Mouse (Mus musculus) C2C12 (cell line): ENCODE measurements around the gene Safb. TPM values are rescaled to one million over a fixed set of nuclear protein-coding genes. Genes with fewer than 3 reads are reported as not detected.

Source experiments
- H3K27me3 ChIP-seq: one replicate; pipeline ENCODE4 v1.6.1; 2011; ENCODE audit not compliant: control insufficient read depth, insufficient read depth, insufficient read length
- H3K36me3 ChIP-seq: one replicate; pipeline ENCODE4 v1.6.1; 2011; ENCODE audit not compliant: control insufficient read depth, insufficient read depth
- H3K4me3 ChIP-seq: one replicate; pipeline ENCODE4 v1.5.1; 2011; ENCODE audit warnings: mild to moderate bottlenecking, control low read depth; ENCODE audit not compliant: poor library complexity, insufficient read depth, severe bottlenecking
- H3K79me2 ChIP-seq: one replicate; pipeline ENCODE4 v1.6.1; 2011; ENCODE audit not compliant: control insufficient read depth, insufficient read depth
- H3K79me3 ChIP-seq: one replicate; pipeline ENCODE4 v1.6.1; 2011; ENCODE audit warnings: low read depth, control low read depth
- H3ac ChIP-seq: one replicate; pipeline ENCODE3; 2011; ENCODE audit warnings: low read depth; ENCODE audit not compliant: control insufficient read depth, insufficient read length
- CEBPB ChIP-seq: IDR thresholded peaks from one replicate; pipeline ENCODE4 v1.6.1; 2011; ENCODE audit warnings: low read depth, mild to moderate bottlenecking, control low read depth, moderate library complexity
- CTCF ChIP-seq: IDR thresholded peaks from one replicate; pipeline ENCODE4 v1.5.1; 2011; ENCODE audit not compliant: control insufficient read depth, insufficient read depth, insufficient read length
- FOSL1 ChIP-seq: IDR thresholded peaks from one replicate; pipeline ENCODE4 v1.8.0; 2011; ENCODE audit warnings: mild to moderate bottlenecking, low read length; ENCODE audit not compliant: poor library complexity, insufficient read depth, severe bottlenecking
- MAX ChIP-seq: IDR thresholded peaks from one replicate; pipeline ENCODE4 v1.6.1; 2011; ENCODE audit warnings: mild to moderate bottlenecking, control low read depth
- MYOD1 ChIP-seq: IDR thresholded peaks from one replicate; pipeline ENCODE4 v1.6.1; 2011; ENCODE audit warnings: low read depth; ENCODE audit not compliant: control insufficient read depth, insufficient read length
- MYOG ChIP-seq: IDR thresholded peaks from one replicate; pipeline ENCODE4 v1.6.1; 2011; ENCODE audit not compliant: control insufficient read depth, insufficient read length; ENCODE audit errors: extremely low read depth
- USF1 ChIP-seq: IDR thresholded peaks from one replicate; pipeline ENCODE4 v1.6.1; 2011; ENCODE audit warnings: low read depth, mild to moderate bottlenecking, control low read depth, moderate library complexity
- polyA plus RNA-seq: library from polyadenylated mRNA; unstranded; fragments of >200 nt; fragmentation: generic; extraction: Trizol; gene quantifications from one replicate; pipeline ENCODE4 v1.2.1, GENCODE M21; 2012; ENCODE audit warnings: missing spikeins

Gene Safb
- polyA plus RNA-seq, 1 experiment, result 69.7 TPM

GRCm38 (mm10) chr17:56655311-56655710, 70.7 kb downstream of the Safb start:
- Histone ChIP-seq H3K4me3 (no peak overlapping the region), H3K79me2 (no peaks in the 10 kb centered on the region)
- TF ChIP-seq MYOG (no peak), MYOD1 (no peak), FOSL1 (no peak), CEBPB (no peak), MAX (no peak), USF1 (no peak), CTCF (no peak)

More at GRCm38 (mm10) chr17:56655311-56655710, 70.7 kb downstream of the Safb start:
- no peaks in the 10 kb centered on the region for H3K79me3 ChIP-seq
- no peak overlapping the region for H3ac ChIP-seq
- H3K27me3 ChIP-seq, result peaks cover 5% of the 10 kb centered on the region
- H3K36me3 ChIP-seq, result no peaks in the 10 kb centered on the region

Other genes with a start within 250 kb of the Safb start
- gene Ptprs, start 108.3 kb upstream of the Safb start, polyA plus RNA-seq, result 56.8 TPM
- not detected for gene Znrf4, start 72.4 kb upstream of the Safb start, polyA plus RNA-seq
- 0.09 TPM for gene Gm20219, start 30.4 kb upstream of the Safb start, polyA plus RNA-seq
- gene Safb2, start 240 bp upstream of the Safb start, polyA plus RNA-seq, result 45.1 TPM
- gene 2410015M20Rik, start 24.9 kb downstream of the Safb start, polyA plus RNA-seq, result 250 TPM
- gene Rpl36, start 28.6 kb downstream of the Safb start, polyA plus RNA-seq, result 4,005 TPM
- gene Lonp1, start 42.1 kb downstream of the Safb start, polyA plus RNA-seq, result 120 TPM
- gene Catsperd, start 43.3 kb downstream of the Safb start, polyA plus RNA-seq, result 0.07 TPM
- gene Ranbp3, start 88.5 kb downstream of the Safb start, polyA plus RNA-seq, result 107 TPM
- 312 TPM for gene Ndufa11, start 132.9 kb downstream of the Safb start, polyA plus RNA-seq
- 4.5 TPM for gene Vmac, start 133.2 kb downstream of the Safb start, polyA plus RNA-seq
- 0.67 TPM for gene Nrtn, start 172.7 kb downstream of the Safb start, polyA plus RNA-seq
- gene Dus3l, start 179.9 kb downstream of the Safb start, polyA plus RNA-seq, result 40.1 TPM
- gene Prr22, start 185.4 kb downstream of the Safb start, polyA plus RNA-seq, result 0.47 TPM
- gene Rfx2, start 246.2 kb downstream of the Safb start, polyA plus RNA-seq, result 2.6 TPM